Mouse (Mus musculus): Measurements from ENCODE around the gene Lrp8. TPM values are rescaled to one million over a fixed set of nuclear protein-coding genes. Genes with fewer than 3 reads are reported as not detected.

Gene Lrp8
- 2.5 and 3.9 TPM in 2 replicates for polyA plus RNA-seq (2012; rRNA removed)

DNA sequence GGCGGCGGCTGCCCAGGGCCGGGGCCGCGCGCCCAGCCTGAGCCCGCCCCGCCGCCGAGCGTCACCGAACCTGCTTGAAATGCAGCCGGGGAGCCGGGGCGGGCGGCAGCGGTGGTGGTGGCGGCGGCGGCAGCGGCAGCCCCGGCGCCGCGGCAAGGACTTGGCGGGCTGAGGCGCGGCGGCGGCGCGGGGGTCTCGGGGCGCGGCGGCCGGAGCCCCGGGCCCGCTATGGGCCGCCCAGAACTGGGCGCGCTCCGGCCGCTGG is at the start of gene Lrp8:
Gene Lrp8 (plus strand): TSS at position 77 of the 265 bp plus-strand sequence.
- H3K4me1 ChIP-seq (ENCODE audit: control insufficient read depth, insufficient read depth, insufficient read length, low read length), result peaks cover 13% of the 10 kb centered on the region
- H3K27me3 ChIP-seq (ENCODE audit: control insufficient read depth, insufficient read depth, low read length), result no peaks in the 10 kb centered on the region
- peak within 1 kb of the TSS; percentile 57 for H3K4me3 ChIP-seq (ENCODE audit: low read depth, low read length)
- H3K27ac ChIP-seq (ENCODE audit: insufficient read depth, low read depth, low read length), result no peak within 1 kb of the TSS
- TF ChIP-seq POLR2A (IDR thresholded peaks at IDR 0.05; ENCODE audit: low read depth, low read length) (no peak), CTCF (IDR thresholded peaks at IDR 0.05; ENCODE audit: extremely low read depth, insufficient read length, insufficient replicate concordance, low read depth, low read length) (no peak)
- WGBS, result 3% methylated on average over 42 of the region's 44 CpGs
- H3K36me3 ChIP-seq (ENCODE audit: control insufficient read depth, insufficient read depth, low read length), result no peaks in the 10 kb centered on the region

GRCm38 (mm10) chr4:107756222-107756621 is 45.8 kb upstream of the Lrp8 start:
- 54% methylated on average over 9 of the region's 10 CpGs for WGBS
- no peaks in the 10 kb centered on the region for H3K36me3 ChIP-seq (ENCODE audit: control insufficient read depth, insufficient read depth, low read length)
- no peaks in the 10 kb centered on the region for H3K27me3 ChIP-seq (ENCODE audit: control insufficient read depth, insufficient read depth, low read length)
- H3K27ac ChIP-seq (ENCODE audit: insufficient read depth, low read depth, low read length), result no peak overlapping the region
- no peaks in the 10 kb centered on the region for H3K4me1 ChIP-seq (ENCODE audit: control insufficient read depth, insufficient read depth, insufficient read length, low read length)
- H3K4me3 ChIP-seq (ENCODE audit: low read depth, low read length), result no peak overlapping the region
- TF ChIP-seq POLR2A (IDR thresholded peaks at IDR 0.05; ENCODE audit: low read depth, low read length) (no peak), CTCF (IDR thresholded peaks at IDR 0.05; ENCODE audit: extremely low read depth, insufficient read length, insufficient replicate concordance, low read depth, low read length) (no peak)

GRCm38 (mm10) chr4:107757487-107758470 is 44.3 kb upstream of the Lrp8 start:
- WGBS, result 69% methylated on average over 15 of the region's 15 CpGs
- H3K27ac ChIP-seq (ENCODE audit: insufficient read depth, low read depth, low read length), result no peak overlapping the region
- H3K4me1 ChIP-seq (ENCODE audit: control insufficient read depth, insufficient read depth, insufficient read length, low read length), result no peaks in the 10 kb centered on the region
- no peaks in the 10 kb centered on the region for H3K36me3 ChIP-seq (ENCODE audit: control insufficient read depth, insufficient read depth, low read length)
- H3K4me3 ChIP-seq (ENCODE audit: low read depth, low read length), result no peak overlapping the region
- TF ChIP-seq CTCF (IDR thresholded peaks at IDR 0.05; ENCODE audit: extremely low read depth, insufficient read length, insufficient replicate concordance, low read depth, low read length), result no peak
- TF ChIP-seq POLR2A (IDR thresholded peaks at IDR 0.05; ENCODE audit: low read depth, low read length), result no peak
- no peaks in the 10 kb centered on the region for H3K27me3 ChIP-seq (ENCODE audit: control insufficient read depth, insufficient read depth, low read length)

GRCm38 (mm10) chr4:107758938-107759337 is 43.1 kb upstream of the Lrp8 start:
- Histone ChIP-seq H3K4me1 (ENCODE audit: control insufficient read depth, insufficient read depth, insufficient read length, low read length) (no peaks in the 10 kb centered on the region), H3K36me3 (ENCODE audit: control insufficient read depth, insufficient read depth, low read length) (no peaks in the 10 kb centered on the region), H3K27me3 (ENCODE audit: control insufficient read depth, insufficient read depth, low read length) (no peaks in the 10 kb centered on the region), H3K4me3 (ENCODE audit: low read depth, low read length) (no peak overlapping the region), H3K27ac (ENCODE audit: insufficient read depth, low read depth, low read length) (no peak overlapping the region)
- WGBS, result 79% methylated on average over 9 of the region's 9 CpGs
- no peak for TF ChIP-seq CTCF (IDR thresholded peaks at IDR 0.05; ENCODE audit: extremely low read depth, insufficient read length, insufficient replicate concordance, low read depth, low read length)
- TF ChIP-seq POLR2A (IDR thresholded peaks at IDR 0.05; ENCODE audit: low read depth, low read length), result no peak

DNA sequence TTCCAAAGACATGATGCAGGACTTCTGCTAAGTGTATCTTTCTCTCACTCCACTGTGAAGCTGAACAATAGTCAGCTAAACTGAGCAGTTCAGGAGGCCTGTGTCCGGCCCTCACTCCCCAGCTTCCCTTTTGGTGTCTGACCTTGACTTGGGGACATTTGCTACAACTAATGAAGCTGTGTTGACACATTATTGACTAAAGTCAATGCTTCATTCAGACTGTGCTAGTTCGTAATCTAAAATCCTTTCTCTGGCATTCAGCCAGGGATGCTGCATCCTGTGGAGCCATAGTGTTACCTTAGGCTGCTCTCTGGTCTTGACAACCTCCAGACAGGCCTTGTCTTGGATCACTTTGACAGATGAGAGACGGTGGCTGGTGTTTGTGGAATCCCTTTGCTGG is 39.1 kb upstream of the Lrp8 start:
- H3K4me1 ChIP-seq (ENCODE audit: control insufficient read depth, insufficient read depth, insufficient read length, low read length), result no peaks in the 10 kb centered on the region
- no peak for TF ChIP-seq POLR2A (IDR thresholded peaks at IDR 0.05; ENCODE audit: low read depth, low read length)
- no peak for TF ChIP-seq CTCF (IDR thresholded peaks at IDR 0.05; ENCODE audit: extremely low read depth, insufficient read length, insufficient replicate concordance, low read depth, low read length)
- no peaks in the 10 kb centered on the region for H3K36me3 ChIP-seq (ENCODE audit: control insufficient read depth, insufficient read depth, low read length)
- no peak overlapping the region for H3K27ac ChIP-seq (ENCODE audit: insufficient read depth, low read depth, low read length)
- 69% methylated on average over 3 of the region's 3 CpGs for WGBS
- no peaks in the 10 kb centered on the region for H3K27me3 ChIP-seq (ENCODE audit: control insufficient read depth, insufficient read depth, low read length)
- no peak overlapping the region for H3K4me3 ChIP-seq (ENCODE audit: low read depth, low read length)

GRCm38 (mm10) chr4:107763598-107763997 is 38.5 kb upstream of the Lrp8 start:
- Histone ChIP-seq H3K27ac (ENCODE audit: insufficient read depth, low read depth, low read length) (no peak overlapping the region), H3K4me1 (ENCODE audit: control insufficient read depth, insufficient read depth, insufficient read length, low read length) (no peaks in the 10 kb centered on the region), H3K27me3 (ENCODE audit: control insufficient read depth, insufficient read depth, low read length) (no peaks in the 10 kb centered on the region), H3K36me3 (ENCODE audit: control insufficient read depth, insufficient read depth, low read length) (no peaks in the 10 kb centered on the region), H3K4me3 (ENCODE audit: low read depth, low read length) (no peak overlapping the region)
- WGBS, result 96% methylated on average over 2 of the region's 2 CpGs
- TF ChIP-seq CTCF (IDR thresholded peaks at IDR 0.05; ENCODE audit: extremely low read depth, insufficient read length, insufficient replicate concordance, low read depth, low read length) (no peak), POLR2A (IDR thresholded peaks at IDR 0.05; ENCODE audit: low read depth, low read length) (no peak)

- no peak overlapping the region for H3K27ac ChIP-seq (ENCODE audit: insufficient read depth, low read depth, low read length)
- TF ChIP-seq POLR2A (IDR thresholded peaks at IDR 0.05; ENCODE audit: low read depth, low read length) (no peak), CTCF (IDR thresholded peaks at IDR 0.05; ENCODE audit: extremely low read depth, insufficient read length, insufficient replicate concordance, low read depth, low read length) (no peak)
- WGBS, result 74% methylated on average over 9 of the region's 9 CpGs
- no peaks in the 10 kb centered on the region for H3K4me1 ChIP-seq (ENCODE audit: control insufficient read depth, insufficient read depth, insufficient read length, low read length)
- no peaks in the 10 kb centered on the region for H3K27me3 ChIP-seq (ENCODE audit: control insufficient read depth, insufficient read depth, low read length)
- H3K36me3 ChIP-seq (ENCODE audit: control insufficient read depth, insufficient read depth, low read length), result no peaks in the 10 kb centered on the region
- no peak overlapping the region for H3K4me3 ChIP-seq (ENCODE audit: low read depth, low read length)
Observed at GRCm38 (mm10) chr4:107765196-107765813, 36.8 kb upstream of the Lrp8 start.
